Mouse (Mus musculus) ES-Bruce4 (cell line): ENCODE results near the gene Tgfbi.

ENCODE experiments used
- CTCF ChIP-seq: IDR thresholded peaks from one replicate; pipeline ENCODE4 v1.8.1; 2011; ENCODE audit warnings: low read depth, low read length
- POLR2A ChIP-seq: IDR thresholded peaks from one replicate; pipeline ENCODE4 v1.8.1; 2011; ENCODE audit warnings: low read length; ENCODE audit not compliant: insufficient read depth

- TF ChIP-seq POLR2A (no peak), CTCF (no peak)
Measured at GRCm38 (mm10) chr13:56586046-56586445, 23.3 kb upstream of the Tgfbi start.
